Mouse (Mus musculus): ENCODE results near the gene Ndufa8.

Ndufa8 gene

DNA sequence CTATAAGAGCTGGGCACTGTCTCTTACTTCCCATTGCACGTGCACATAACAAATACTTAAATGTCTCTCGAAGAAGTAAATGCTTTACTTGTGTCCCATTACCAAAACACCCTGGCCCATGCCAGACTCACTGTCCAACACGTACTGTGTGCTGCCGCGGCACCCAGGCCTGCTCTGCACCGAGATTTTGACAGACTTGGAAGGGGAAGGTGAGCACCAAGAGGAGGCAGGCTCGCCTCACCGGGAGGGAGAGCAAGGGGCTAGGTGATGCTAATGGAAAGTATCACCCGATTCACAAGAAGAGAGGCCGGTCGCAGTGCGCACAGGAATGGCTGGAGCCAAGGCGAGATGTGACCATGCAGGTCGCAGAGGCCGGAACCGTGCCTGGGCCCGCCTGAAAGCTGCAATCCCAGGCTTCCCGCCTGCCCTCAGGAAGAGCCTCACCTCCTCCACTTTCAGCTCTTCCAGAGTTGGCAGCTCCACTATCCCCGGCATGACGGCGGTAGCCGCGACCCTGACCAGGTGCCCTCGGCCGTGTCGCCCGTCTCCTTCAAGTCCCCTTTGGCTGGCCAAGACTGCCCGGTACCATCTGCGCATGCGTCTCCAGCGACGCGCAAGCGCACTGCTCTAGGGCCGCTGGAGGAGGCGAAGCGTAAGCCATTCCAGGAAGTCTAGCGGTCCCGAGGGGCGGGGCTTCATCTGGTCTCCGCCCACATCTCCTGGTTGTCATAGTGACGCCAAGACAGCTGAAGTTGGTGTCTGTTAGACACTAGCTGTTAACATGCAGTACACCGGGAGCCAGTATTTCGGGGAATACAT, at the start of gene Ndufa8, which contains the start of gene Morn5:
TSS of gene Ndufa8 (minus strand) at position 659 of the 819 bp plus-strand sequence.
TSS of gene Morn5 (plus strand) at position 711 of the 819 bp plus-strand sequence.
- peak; percentile 97 for DNase-seq (ENCODE audit: low spot score in 2 of 2)

DNA sequence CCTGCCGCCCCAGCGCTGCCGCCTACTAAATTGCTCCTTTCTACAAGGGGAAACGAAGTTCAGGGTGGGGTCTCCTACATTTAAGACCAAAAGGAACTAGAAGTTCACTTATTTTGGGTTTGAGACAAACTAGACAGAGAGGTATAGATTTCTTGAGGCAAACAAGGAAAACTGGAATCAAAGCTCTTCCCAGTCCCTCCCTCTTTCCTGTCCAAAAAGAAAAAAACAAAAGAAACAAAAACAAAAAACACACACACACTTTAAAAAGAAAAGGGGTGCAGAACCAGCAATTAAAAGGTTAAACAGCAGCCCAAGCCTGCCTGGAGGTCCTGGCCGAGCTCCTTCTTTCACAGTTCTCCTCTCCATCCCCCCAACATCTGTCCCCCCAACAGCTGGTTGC, 48.8 kb upstream of the Ndufa8 start:
- DNase-seq (ENCODE audit: low spot score in 2 of 2), result no peak

DNA sequence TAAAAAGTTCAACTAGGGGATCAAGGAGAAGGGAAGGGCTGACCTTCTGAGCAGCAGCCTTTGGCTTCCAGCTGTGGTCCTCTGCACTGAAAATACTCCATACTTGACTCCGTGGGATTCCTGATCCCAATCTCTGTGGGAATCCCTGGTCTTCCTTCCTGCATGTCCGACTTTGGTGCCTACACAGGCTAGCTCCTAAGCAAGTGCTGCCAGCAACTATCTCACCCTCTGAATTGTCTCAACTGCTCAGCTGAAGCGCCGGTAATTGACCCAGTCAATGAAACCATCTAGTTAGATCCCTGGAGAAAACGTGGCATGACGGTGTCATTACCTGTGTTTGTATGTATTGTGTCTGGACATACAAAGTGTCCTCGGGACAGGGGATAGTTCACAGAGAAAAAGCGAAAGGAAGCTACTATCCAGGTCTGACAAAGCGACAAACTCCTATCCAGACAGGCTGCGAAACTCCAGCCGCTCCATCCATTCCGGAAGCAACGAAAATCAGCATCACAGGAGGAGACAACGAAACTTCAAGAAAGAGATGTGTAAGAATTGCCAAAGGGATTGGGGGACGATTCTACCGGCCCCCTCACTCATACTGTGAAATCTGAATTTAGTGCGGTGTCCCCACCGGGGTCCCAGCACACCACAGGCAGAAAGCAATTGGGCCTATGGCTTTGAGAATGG, 48.1 kb upstream of the Ndufa8 start:
- DNase-seq (ENCODE audit: low spot score in 2 of 2), result no peak

DNA sequence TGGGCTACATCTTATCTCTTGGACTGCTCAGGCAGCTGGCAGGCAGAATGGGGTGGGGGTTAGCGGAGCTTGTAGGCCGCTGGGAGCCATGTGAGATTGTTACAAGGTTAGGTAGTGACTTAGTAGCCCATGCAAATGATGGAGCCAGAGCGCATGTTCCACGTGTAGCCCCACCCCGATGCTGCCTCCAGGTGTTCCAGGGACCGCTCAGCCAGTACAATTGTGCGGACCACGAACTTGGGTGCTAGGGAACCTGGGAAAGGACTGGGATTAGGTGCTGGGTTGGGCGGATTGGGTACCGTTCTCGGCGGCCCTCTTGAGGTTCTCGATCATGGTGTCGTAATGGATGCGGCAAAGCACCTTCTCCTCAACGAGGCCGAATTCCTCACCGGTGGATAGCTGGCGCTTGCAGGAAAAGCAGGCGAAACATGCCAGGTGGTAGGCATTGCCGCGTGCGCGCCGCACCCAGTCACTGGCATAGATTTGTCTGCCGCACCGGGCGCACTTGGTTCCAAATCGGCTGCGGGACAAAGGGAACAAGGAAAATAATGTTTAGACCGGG, 44.8 kb upstream of the Ndufa8 start:
- no peak for DNase-seq (ENCODE audit: low spot score in 2 of 2)

DNA sequence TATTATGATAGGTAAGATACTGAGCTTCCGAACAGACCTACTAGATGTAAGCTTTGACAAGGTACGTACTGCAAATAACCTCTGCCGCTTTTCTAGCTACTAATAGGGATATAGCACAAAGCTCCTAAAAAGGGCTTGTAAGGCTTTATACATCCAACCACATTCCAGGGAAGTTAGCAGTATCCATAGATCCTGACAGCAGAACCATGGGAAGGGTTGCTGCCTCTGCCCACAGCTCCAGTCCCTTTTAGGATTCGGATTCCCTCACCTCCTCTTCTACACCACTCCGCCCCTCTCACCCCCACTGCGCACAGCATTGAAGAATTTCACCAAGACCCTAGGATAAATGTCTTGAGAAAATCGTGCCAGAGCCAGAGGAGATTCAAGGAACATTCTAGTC, 44.1 kb upstream of the Ndufa8 start:
- no peak for DNase-seq (ENCODE audit: low spot score in 2 of 2)

DNA sequence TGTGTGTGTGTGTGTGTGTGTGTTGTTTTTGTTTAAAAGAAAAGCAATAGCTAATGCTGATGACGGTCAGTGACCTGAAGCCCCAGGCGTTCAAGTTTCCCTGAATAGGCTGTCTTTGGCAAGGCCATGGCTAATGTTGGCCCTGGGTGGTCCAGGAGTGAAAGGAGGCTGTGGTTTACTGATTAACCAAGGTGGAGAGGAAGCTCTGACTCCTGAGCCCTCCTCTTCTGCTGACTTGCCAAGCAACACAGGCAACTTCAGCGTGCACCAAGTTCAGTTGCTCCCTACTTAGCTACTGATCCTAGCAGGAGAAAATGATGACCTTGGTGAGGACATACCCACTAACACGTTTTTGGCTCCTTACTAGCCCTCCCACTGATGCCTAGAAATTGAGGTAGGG, 43.5 kb upstream of the Ndufa8 start:
- DNase-seq (ENCODE audit: low spot score in 2 of 2), result no peak

DNA sequence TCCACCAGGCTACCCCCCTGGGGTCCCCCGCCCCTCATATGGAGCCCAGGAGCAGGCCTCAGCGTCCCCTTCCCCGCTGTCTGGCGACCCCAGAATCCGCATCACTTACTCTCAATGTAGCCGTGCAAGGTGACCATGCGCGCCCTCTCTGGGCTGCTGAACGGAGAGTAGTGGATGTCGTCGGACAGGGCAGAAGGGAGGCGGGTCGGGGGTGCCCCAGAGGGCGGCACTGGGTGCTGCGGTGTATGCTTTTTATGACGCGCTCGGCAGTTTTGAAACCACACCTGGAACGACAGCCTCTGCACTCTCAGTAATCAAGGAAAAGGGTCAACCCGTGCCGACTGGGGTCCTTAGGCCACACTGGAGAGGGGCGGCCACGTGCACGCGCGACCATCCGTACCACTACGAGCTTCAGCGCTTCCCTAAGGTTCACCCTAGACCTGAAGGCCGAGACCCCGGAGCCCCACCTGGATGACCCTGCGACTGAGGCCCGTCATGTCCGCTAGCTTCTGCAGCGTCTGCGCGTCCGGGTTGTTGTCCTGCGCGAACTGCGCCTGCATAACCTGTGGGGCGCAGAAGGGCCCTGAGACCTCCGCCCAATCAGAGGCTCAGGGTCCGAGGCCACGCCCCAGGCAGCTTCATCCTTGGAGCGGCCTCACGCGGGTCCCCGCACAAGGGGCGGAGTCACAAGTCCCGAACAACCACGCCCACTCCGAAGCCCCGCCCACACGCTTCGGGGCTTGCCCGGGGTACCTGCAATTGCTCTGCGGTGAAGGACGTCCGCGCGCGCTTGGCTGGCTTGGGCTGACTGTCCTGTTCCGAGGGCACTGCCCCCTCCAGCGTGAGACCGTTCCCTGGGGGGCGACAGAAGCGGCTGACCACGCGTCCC, 41.9 kb upstream of the Ndufa8 start:
- peak in 1 of 2 experiments; percentile 67 for DNase-seq (ENCODE audit: low spot score in 2 of 2)

DNA sequence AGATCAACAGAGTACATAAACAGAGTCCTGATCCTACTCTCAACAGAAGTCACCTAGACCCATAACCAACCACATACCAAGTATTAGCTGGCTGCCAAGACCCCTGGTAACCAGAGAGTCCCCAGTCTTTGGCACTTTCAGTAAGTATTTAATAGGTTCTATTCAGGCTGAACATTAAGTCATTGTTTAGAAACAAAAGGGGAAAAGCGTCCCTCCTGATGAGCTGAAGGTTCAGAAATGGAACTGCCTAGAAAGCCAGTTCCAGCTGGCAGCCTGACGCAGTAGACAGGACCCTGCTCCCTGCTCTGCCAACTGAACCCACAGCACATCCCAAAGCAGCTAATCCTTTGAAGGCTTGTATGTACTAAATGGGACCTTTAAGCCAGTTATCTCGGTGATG, 40.0 kb upstream of the Ndufa8 start:
- no peak for DNase-seq (ENCODE audit: low spot score in 2 of 2)

DNA sequence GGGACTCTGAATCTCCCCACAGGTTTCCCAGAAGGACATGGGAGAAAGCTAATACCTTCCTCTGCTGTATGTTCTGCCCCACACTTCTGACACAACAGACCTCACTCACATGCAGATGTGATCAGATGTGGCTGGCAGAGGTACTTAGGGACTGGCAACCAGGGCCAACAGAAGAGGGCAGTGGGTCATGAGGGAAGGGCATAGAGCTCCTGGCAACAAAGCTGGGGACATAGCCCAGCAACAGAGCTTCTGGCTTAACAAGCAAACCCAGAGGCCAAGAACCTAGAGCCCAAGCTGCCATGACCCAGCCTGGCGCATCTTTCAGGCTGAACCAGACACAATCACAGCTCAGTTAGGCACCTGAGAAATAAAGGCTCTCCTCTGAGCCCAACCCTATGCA, 35.8 kb upstream of the Ndufa8 start:
- no peak for DNase-seq (ENCODE audit: low spot score in 2 of 2)

DNA sequence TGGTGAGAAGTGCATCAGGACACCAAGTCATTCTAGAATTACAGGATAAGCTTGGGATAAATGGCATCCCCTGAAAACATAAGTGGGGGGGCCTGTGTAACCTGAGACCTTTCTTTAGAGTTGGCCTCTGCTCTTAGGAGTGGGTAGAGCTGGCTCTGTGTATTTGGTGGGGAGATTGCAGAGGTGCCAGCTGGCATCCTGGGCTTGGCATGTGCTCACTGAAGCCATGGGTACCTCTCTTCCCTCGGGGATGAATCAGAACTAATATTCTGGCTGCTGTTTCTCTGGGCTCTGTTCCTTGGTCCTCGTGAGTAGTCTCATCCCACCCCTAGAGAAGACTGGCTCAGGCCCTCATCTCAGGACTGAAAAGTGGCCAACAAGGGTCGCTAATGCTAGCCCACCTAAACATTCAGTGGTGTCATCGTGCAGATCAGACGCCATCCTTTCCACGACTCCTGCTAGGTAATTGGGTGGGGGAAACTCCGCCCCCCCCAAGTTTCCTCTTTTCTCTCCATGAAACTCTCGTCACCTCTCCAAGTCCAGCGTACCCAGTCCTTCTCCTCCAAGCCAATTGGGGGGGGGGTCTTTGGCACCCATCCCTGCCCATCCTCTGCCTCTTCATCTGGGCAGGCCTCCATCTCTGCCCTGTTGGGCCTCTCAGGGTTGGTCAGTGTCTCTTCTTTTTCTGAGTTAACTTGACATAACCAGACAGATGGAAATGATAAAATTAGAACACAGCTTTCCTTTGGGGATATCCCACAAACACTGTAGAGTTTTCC, 33.8 kb upstream of the Ndufa8 start:
- DNase-seq (ENCODE audit: low spot score in 2 of 2), result no peak

DNA sequence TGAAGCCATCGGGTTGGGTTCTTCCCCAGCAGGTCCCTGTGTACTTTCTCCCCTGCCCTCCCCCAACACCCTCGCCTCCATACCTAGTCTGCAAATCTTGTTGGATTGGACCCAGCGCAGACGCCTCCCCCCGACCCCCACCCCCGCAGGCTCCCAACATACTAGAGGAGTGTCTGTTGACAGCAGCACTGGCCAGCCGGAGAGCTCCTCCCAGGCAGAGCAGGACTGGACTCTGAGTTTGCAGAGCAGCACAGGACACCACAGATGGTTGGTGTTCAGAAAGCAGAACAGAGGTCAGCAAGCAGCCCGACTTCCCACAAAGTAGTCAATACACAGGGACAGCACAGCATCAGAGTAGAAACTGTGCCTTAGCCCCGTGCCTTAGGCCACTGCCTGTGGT, 32.2 kb upstream of the Ndufa8 start:
- no peak for DNase-seq (ENCODE audit: low spot score in 2 of 2)

DNA sequence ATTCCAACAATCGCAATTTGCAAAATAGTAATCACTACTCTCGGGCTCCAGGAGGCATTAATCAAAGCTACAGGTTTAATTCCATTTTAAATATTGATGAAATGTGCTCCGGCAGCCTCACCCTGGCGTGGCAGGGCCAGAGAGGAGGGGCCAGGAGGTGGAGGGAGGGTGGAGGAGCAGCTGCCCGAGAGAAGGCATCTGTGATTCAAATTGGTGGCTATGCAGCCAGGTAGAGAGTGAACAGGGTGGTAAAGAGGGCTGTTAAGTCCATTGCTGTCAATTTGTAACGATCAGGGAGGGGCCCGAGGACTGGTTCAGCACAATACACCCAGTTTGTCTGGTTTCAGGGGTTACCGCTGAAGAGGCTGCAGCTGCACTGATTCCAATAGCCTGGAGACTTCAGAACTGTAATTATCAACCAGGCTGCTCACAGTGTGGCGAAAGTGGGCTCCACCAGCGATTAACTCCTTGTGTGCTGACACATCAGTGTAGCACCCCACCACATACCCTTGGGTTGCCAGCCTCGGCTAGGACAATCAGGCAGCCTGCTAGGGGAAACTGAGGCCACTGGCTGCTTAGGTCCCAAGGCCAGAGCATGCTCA, 28.1 kb upstream of the Ndufa8 start:
- DNase-seq (ENCODE audit: low spot score in 2 of 2), result no peak

DNA sequence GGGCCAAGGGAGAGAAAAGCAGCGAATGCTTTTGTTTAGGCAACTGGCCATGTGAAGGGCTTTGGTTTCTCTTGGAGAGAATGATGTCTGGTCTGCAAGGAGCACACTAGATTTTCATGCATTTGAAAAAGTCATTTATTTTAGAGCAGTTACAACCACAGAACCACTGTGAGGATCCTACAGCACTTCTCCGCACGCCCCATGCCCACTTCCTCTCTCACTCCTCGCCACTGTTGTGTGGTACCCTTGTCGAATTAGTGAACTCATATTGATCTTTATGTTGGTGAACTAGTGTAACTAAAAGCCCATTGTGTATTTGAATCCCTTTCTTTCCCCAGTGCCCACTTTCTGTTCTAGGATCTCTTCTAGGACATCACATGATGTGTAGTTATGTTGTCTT, 26.0 kb upstream of the Ndufa8 start:
- no peak for DNase-seq (ENCODE audit: low spot score in 2 of 2)

DNA sequence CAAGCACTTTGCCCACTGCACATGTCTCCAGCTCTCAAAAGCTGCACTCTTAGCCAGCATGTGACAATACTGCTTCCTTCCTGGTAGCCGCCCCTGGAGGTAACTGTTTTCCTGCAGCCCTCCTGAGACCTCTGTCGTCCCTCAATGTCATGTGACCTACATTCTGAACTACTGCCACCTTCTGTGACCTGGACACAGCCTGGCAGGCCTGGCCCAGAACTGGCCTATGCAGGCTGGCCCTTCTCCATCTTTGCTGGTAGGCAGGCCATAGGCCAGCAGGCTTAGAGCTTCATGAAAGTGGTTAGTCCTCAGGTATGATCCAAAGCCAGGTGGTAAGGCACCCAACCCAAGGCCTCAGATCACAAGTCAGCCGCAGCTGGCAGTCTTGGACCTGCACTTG, 24.6 kb upstream of the Ndufa8 start:
- no peak for DNase-seq (ENCODE audit: low spot score in 2 of 2)

DNA sequence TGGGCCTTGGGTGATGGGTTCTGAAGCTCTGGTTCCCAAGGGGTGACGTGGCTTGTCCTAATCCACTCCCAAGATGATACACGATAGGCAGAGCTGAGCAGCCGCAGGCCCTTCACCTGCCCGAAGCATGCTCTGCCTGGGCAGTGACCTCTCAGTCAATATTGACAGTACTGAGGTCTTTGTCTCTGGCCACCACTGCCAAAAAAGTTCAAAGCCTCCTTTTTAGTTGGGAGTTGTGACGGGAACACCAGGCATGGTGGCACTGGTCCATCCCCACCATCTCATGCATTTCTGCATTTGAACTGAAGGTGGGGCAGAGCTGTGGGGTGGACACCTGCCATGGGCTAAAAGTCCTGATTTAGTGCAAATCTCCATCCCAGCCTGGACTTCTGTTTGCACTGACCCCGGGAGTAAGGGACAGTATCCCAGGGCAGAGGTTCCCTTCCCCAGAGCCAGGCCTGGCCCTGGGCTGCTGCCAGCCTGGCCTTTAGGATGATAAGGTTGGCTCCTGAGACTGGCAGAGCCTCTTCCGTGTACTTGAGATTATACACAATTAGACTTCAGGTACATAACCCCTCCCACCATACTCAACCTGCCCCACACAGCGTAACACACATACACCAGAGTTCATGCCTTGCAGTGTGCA, 22.6 kb upstream of the Ndufa8 start:
- no peak for DNase-seq (ENCODE audit: low spot score in 2 of 2)

DNA sequence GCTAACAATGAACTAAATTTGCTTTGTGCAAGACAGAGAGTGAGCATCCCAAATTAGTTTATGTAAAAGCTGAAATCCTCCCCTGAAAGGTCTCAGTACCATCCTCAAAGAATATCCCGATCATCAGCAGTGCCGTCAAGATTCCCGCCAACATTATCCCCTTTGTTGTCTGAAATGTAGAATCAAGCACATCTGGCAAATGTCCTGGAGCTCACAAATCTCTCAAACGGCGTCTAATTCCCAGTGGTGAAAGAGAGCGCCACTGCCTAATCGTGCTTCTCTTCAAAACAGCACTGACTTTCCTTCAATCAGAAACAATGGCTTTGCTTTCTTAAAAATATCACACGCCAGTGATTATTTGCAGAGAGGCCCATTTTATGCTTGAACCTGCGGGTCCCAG, 17.9 kb upstream of the Ndufa8 start:
- DNase-seq (ENCODE audit: low spot score in 2 of 2), result no peak

DNA sequence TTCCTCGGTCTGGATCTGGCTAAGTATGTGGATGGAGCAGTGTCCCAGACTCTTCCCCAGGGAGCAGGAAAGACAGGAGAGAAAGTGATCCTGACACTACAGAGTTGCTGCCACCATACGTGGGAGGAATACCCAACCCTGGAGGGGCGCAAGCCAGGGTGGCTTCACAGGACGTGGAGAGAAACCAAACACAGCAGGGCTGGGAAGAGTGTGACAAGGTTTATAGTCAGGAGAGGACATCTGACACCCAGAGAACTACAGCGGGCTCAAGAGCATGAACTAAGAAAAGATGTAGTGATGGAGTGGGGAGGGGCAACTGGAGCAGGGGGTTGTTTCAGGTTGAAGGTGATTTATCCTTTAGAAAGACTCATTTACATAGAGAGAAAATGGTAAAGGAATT, 12.2 kb upstream of the Ndufa8 start:
- no peak for DNase-seq (ENCODE audit: low spot score in 2 of 2)

DNA sequence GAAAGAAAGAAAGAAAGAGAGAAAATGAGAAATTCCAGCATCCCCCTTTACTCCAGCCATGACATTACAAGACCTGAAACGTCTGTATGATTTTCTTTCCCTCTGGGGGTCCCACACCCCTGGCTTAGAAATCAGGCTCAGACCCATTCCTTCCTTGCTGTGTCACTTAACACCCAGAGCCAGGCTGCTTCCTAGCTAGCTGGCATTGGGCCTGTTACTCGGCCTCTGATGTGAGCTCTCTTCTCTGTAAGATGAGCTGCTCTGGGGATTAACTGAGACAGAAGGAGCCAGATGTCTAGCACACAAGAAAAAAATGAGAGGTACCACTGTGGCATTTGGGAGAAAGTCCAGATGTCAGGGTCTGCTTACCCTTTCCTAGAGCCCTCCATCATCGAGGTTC, 7.0 kb upstream of the Ndufa8 start:
- no peak for DNase-seq (ENCODE audit: low spot score in 2 of 2)

DNA sequence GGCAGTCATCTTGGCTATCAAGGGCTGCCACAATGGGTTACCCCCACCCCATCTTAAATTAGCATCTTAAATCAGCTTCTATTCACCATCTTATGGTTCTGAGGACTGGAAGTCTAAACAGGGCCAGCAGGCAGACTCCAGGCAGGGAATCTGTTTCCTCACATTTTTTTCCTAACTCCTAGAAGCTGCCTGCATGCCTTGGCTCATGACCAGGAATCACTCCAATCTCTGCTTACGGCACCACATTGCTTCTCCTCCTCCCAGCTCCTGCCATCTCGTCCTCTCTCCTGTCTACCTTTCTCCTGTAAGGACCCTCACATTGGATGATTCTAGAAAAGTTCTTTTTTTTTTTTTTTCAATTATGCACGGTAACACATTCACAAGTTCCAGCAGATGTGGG, 4.0 kb upstream of the Ndufa8 start:
- DNase-seq (ENCODE audit: low spot score in 2 of 2), result no peak

DNA sequence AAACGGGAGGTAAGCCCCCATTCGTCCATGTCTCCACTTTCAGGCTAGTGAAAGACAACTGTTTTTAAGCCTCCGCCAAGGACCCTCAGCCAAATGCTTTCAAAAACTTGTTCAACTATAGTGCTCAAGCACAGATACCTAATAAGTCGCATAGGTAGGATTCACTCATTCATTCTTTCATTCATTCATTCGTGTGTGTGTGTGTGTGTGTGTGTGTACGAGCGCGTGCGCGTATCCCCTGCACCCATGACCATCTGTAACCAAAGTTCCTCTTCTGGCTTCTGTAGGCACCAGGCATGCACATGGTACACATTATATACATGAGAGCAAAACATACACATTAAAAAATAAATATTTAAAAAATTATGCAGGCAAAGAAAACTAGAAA, 355 bp upstream of the Ndufa8 start:
- DNase-seq (ENCODE audit: low spot score in 2 of 2), result no peak

All from urinary bladder, postnatal 4 days (tissue).